ENCODE assay signal across 33 mouse cellular contexts in the genomic region with DNA sequence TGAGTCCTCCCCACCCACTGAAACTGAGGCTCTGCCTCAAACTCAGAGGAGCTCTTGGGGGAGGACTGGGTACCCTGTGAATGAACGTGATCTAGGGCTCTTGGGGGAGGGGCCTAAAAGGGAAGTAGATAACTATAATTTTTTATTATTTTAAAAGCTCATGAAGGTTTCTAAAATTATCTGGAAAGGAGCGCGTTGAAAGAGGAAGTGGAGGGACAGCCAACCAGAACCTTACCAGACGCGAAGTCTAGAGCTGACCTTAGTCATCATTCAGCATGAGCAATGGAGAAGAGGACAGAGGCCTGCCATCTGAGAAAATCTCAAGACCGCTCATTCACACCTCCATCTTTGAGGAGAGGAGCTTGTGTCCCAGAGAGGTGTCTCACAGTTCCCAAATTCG.
A peak's percentile ranks its signal among the peaks of the same experiment; 100 is the strongest.
DNase-seq lines count a peak whose midpoint lies in the region; ATAC-seq and TF ChIP-seq lines count a peak whose summit lies in the region.
"Had no signal": no experiment of that assay in that cellular context is flagged by ENCODE, and none has a peak within 500 bp of the region (broad histone marks: within the 10 kb centered on the region; RNA-seq: fewer than 3 reads in every experiment).

No protein-coding gene starts in this region.

- no peaks in the 10 kb centered on the region for H3K27me3 ChIP-seq in spleen, adult 2 months (ENCODE audit: control insufficient read depth, insufficient read depth, low read length)
- no peaks in the 10 kb centered on the region; a peak in 1 of 4 replicates for H3K27me3 ChIP-seq in MEL (ENCODE audit: control insufficient read depth in 1 of 2, insufficient read depth in 2 of 2, low read length in 2 of 2)
- no peaks in the 10 kb centered on the region for H3K27me3 ChIP-seq in midbrain, embryonic 14.5 days (ENCODE audit: control insufficient read depth, insufficient read depth, low read length)
- H3K27me3 ChIP-seq in intestine, embryonic 15.5 days (replicated peaks): no peaks in the 10 kb centered on the region
- H3K27me3 ChIP-seq: heart, embryonic 15.5 days; hindbrain, embryonic 12.5 days; limb, embryonic 15.5 days; liver, embryonic 13.5 days; neural tube, embryonic 12.5 days; stomach, embryonic 15.5 days had no signal

- no peak overlapping the region for H3K27ac ChIP-seq in spleen, adult 2 months (ENCODE audit: insufficient read depth, low read length)
- H3K27ac ChIP-seq in MEL (ENCODE audit: control insufficient read depth, low read depth, low read length): peak overlapping the region; percentile 27; the same call in 1 of the 2 replicates
- H3K27ac ChIP-seq in midbrain, embryonic 14.5 days (replicated peaks; ENCODE audit: low read depth, low read length): no peak overlapping the region
- no peak overlapping the region for H3K27ac ChIP-seq in intestine, embryonic 15.5 days
- H3K27ac ChIP-seq: heart, embryonic 10.5 days; heart, embryonic 15.5 days; hindbrain, embryonic 12.5 days; hindbrain, postnatal 0 days; kidney, postnatal 0 days; limb, embryonic 10.5 days; limb, embryonic 15.5 days; liver, embryonic 13.5 days; midbrain, embryonic 10.5 days; neural tube, embryonic 12.5 days; stomach, embryonic 15.5 days had no signal

- no peak for TF ChIP-seq POLR2A in spleen, adult 2 months (IDR thresholded peaks at IDR 0.05; ENCODE audit: low read depth, low read length)
- no peak for TF ChIP-seq POLR2A in MEL (IDR thresholded peaks at IDR 0.05; ENCODE audit: control insufficient read depth in 1 of 2, insufficient read depth in 1 of 2, low read depth in 1 of 2, low read length in 2 of 2, poor library complexity in 1 of 2)

- no peak overlapping the region for H3K4me2 ChIP-seq in midbrain, embryonic 14.5 days (ENCODE audit: low read length)
- H3K4me2 ChIP-seq in intestine, embryonic 15.5 days (replicated peaks): no peak overlapping the region
- H3K4me2 ChIP-seq: heart, embryonic 15.5 days; hindbrain, embryonic 12.5 days; limb, embryonic 15.5 days; liver, embryonic 13.5 days; neural tube, embryonic 12.5 days; stomach, embryonic 15.5 days had no signal

- TF ChIP-seq CTCF in spleen, adult 2 months (IDR thresholded peaks at IDR 0.05; ENCODE audit: extremely low read depth, insufficient read depth, insufficient read length, insufficient replicate concordance): no peak
- TF ChIP-seq CTCF in MEL (IDR thresholded peaks at IDR 0.05 in 2 of 3, conservative IDR thresholded peaks at IDR 0.05 in 1 of 3; ENCODE audit: control insufficient read depth in 1 of 3, insufficient read depth in 1 of 3, low read depth in 2 of 3, low read length in 3 of 3, poor library complexity in 1 of 3, severe bottlenecking in 1 of 3): no peak

- H3K9me3 ChIP-seq in MEL (replicated peaks; ENCODE audit: insufficient read depth, low read length): no peaks in the 10 kb centered on the region
- no peaks in the 10 kb centered on the region for H3K9me3 ChIP-seq in midbrain, embryonic 14.5 days (ENCODE audit: control insufficient read depth, low read length)
- no peaks in the 10 kb centered on the region for H3K9me3 ChIP-seq in intestine, embryonic 15.5 days
- H3K9me3 ChIP-seq: G1E; heart, embryonic 10.5 days; heart, embryonic 15.5 days; hindbrain, embryonic 12.5 days; limb, embryonic 10.5 days; limb, embryonic 15.5 days; liver, embryonic 13.5 days; midbrain, embryonic 10.5 days; neural tube, embryonic 12.5 days; stomach, embryonic 15.5 days had no signal

- peak; percentile 32 to 42; a peak in 2 of 4 replicates for TF ChIP-seq EP300 in MEL (IDR thresholded peaks at IDR 0.05; ENCODE audit: low read depth in 1 of 2, low read length in 2 of 2)

- H3K9ac ChIP-seq in MEL (ENCODE audit: control insufficient read depth, low read depth, low read length, poor library complexity, severe bottlenecking): no peak overlapping the region
- no peak overlapping the region for H3K9ac ChIP-seq in midbrain, embryonic 14.5 days (replicated peaks; ENCODE audit: low read length)
- no peak overlapping the region for H3K9ac ChIP-seq in intestine, embryonic 15.5 days
- H3K9ac ChIP-seq: heart, embryonic 15.5 days; hindbrain, embryonic 12.5 days; limb, embryonic 15.5 days; liver, embryonic 13.5 days; neural tube, embryonic 12.5 days; stomach, embryonic 15.5 days had no signal

- peak; percentile 15 to 38 for DNase-seq in spleen, adult 2 months (ENCODE audit: low read depth in 1 of 2, low spot score in 2 of 2)
- DNase-seq in spleen, postnatal 4 days (ENCODE audit: low spot score in 2 of 2): no peak
- peak; percentile 77 for DNase-seq in MEL (ENCODE audit: low read depth, low spot score)
- DNase-seq in midbrain, embryonic 14.5 days: no peak
- no peak for DNase-seq in embryo, embryonic 10.5 days (ENCODE audit: low spot score)
- DNase-seq: adrenal gland, postnatal 14 days; cerebellum, adult 18-20 months; cerebellum, postnatal 14 days; gastrocnemius, postnatal 14 days; heart, adult 11 months; kidney, adult 8-10 months; kidney, postnatal 4 days; layer of hippocampus, postnatal 36 days; liver, embryonic 13.5 days; lung, adult 2 months; lung, postnatal 10 days; thymus, postnatal 25 days had no signal

- no peak overlapping the region for H3K4me3 ChIP-seq in spleen, adult 2 months (ENCODE audit: extremely low read depth, insufficient read depth, insufficient read length)
- H3K4me3 ChIP-seq in MEL (ENCODE audit: control insufficient read depth in 1 of 2, insufficient read depth in 1 of 2, low read depth in 2 of 2, low read length in 2 of 2): no peak overlapping the region
- no peak overlapping the region for H3K4me3 ChIP-seq in midbrain, embryonic 14.5 days (replicated peaks; ENCODE audit: low read depth, low read length)
- H3K4me3 ChIP-seq in intestine, embryonic 15.5 days (replicated peaks): no peak overlapping the region
- H3K4me3 ChIP-seq: heart, embryonic 10.5 days; heart, embryonic 15.5 days; hindbrain, embryonic 12.5 days; limb, embryonic 10.5 days; limb, embryonic 15.5 days; liver, embryonic 13.5 days; midbrain, embryonic 10.5 days; myocyte; neural tube, embryonic 12.5 days; stomach, embryonic 15.5 days had no signal

- H3K4me1 ChIP-seq in spleen, adult 2 months (ENCODE audit: control insufficient read depth, insufficient read depth, insufficient read length): peaks cover 13% of the 10 kb centered on the region; the same call in 1 of the 2 replicates
- H3K4me1 ChIP-seq in MEL (ENCODE audit: control insufficient read depth in 1 of 2, insufficient read depth in 2 of 2, low read length in 2 of 2): peaks cover 2 to 26% of the 10 kb centered on the region in 2 experiments; a peak in 3 of 4 replicates
- H3K4me1 ChIP-seq in midbrain, embryonic 14.5 days (ENCODE audit: control insufficient read depth, insufficient read depth, low read length): no peaks in the 10 kb centered on the region
- no peaks in the 10 kb centered on the region for H3K4me1 ChIP-seq in intestine, embryonic 15.5 days (replicated peaks)
- H3K4me1 ChIP-seq: hindbrain, embryonic 12.5 days; neural tube, embryonic 12.5 days; stomach, embryonic 15.5 days had no signal

- no peaks in the 10 kb centered on the region for H3K79me2 ChIP-seq in MEL (ENCODE audit: control insufficient read depth, insufficient read depth, low read length, poor library complexity)

- no peaks in the 10 kb centered on the region for H3K36me3 ChIP-seq in spleen, adult 2 months (ENCODE audit: control insufficient read depth, insufficient read depth, low read length)
- peaks cover 0 to 22% of the 10 kb centered on the region in 2 experiments; a peak in 2 of 4 replicates for H3K36me3 ChIP-seq in MEL (ENCODE audit: control insufficient read depth in 1 of 2, insufficient read depth in 2 of 2, low read length in 2 of 2)
- H3K36me3 ChIP-seq in midbrain, embryonic 14.5 days (ENCODE audit: control insufficient read depth, insufficient read depth, low read length): no peaks in the 10 kb centered on the region
- H3K36me3 ChIP-seq in intestine, embryonic 15.5 days: no peaks in the 10 kb centered on the region
- H3K36me3 ChIP-seq: G1E; heart, embryonic 10.5 days; heart, embryonic 15.5 days; hindbrain, embryonic 12.5 days; limb, embryonic 10.5 days; limb, embryonic 15.5 days; liver, embryonic 13.5 days; midbrain, embryonic 10.5 days; neural tube, embryonic 12.5 days; stomach, embryonic 15.5 days had no signal

- 31% methylated on average over 7 of the region's 7 CpGs for WGBS in spleen, adult 2 months
- WGBS in midbrain, embryonic 14.5 days: 95% methylated on average over 7 of the region's 7 CpGs
- 76% methylated on average over 7 of the region's 7 CpGs for WGBS in intestine, embryonic 15.5 days

- TF ChIP-seq RAD21 in MEL (IDR thresholded peaks at IDR 0.05; ENCODE audit: low read depth, low read length): no peak

- peak; percentile 27 to 32; a peak in 1 of 4 replicates for ATAC-seq in hematopoietic stem cell, adult 5-6 weeks (replicated peaks in 1 of 2; ENCODE audit: insufficient read depth in 1 of 2, low FRiP score in 2 of 2, low TSS enrichment in 1 of 2, low read depth in 1 of 2, poor library complexity in 2 of 2, severe bottlenecking in 2 of 2)
- no peak for ATAC-seq in midbrain, embryonic 14.5 days (ENCODE audit: low FRiP score, low TSS enrichment)
- ATAC-seq in intestine, embryonic 15.5 days: no peak
- ATAC-seq: forebrain, embryonic 14.5 days; hindbrain, postnatal 0 days; intestine, embryonic 16.5 days had no signal

TF ChIP-seq in MEL, 35 proteins besides CTCF, POLR2A, EP300 and RAD21:
- TF ChIP-seq MYC (IDR thresholded peaks at IDR 0.05; ENCODE audit: low read depth, low read length) (0 out of 2 replicates have a peak, but pooled peaks have one; percentile 20), BHLHE40 (IDR thresholded peaks at IDR 0.05; ENCODE audit: borderline replicate concordance, low read depth, low read length) (peak; percentile 72; the same call in 1 of the 2 replicates), TCF12 (IDR thresholded peaks at IDR 0.05; ENCODE audit: low read depth, low read length) (0 out of 2 replicates have a peak, but pooled peaks have one; percentile 5), GATA1 (IDR thresholded peaks at IDR 0.05; ENCODE audit: low read depth, low read length) (peak; percentile 22; the same call in 1 of the 2 replicates), ETS1 (IDR thresholded peaks at IDR 0.05; ENCODE audit: low read depth, low read length) (peak; percentile 25; the same call in 1 of the 2 replicates), MXI1 (IDR thresholded peaks at IDR 0.05; ENCODE audit: low read depth, low read length) (no peak), USF2 (IDR thresholded peaks at IDR 0.05; ENCODE audit: borderline replicate concordance in 1 of 2, insufficient read depth in 1 of 2, low read depth in 1 of 2, low read length in 2 of 2) (no peak), MAX (IDR thresholded peaks at IDR 0.05; ENCODE audit: low read length) (peak; percentile 51; the same call in 1 of the 2 replicates)
TF ChIP-seq in MEL: peak in this region for 6.

Comparison
In these comparisons a context has a peak if more than half of its experiments do, and no peak if none do; other contexts are left out.
1. DNase-seq: peak in spleen, adult 2 months (2 of 2) and MEL (single experiment); none in spleen, postnatal 4 days (0 of 2), midbrain, embryonic 14.5 days (single experiment) and embryo, embryonic 10.5 days (single experiment).
2. ATAC-seq: peak in hematopoietic stem cell, adult 5-6 weeks (2 of 2); none in midbrain, embryonic 14.5 days (single experiment) and intestine, embryonic 15.5 days (single experiment).